Mouse (Mus musculus): Measurements from ENCODE around the gene Tmem145.

- TF ChIP-seq CTCF (IDR thresholded peaks at IDR 0.05; ENCODE audit: low read depth, low read length): no peak
- no peak for TF ChIP-seq POLR2A (IDR thresholded peaks at IDR 0.05; ENCODE audit: borderline replicate concordance, low read depth, low read length)
Observed at GRCm38 (mm10) chr7:25363151-25363550, 57.2 kb downstream of the Tmem145 start.

Data from bone marrow macrophage, adult 2 months (primary cell).